Mouse (Mus musculus) mouse trophoblast stem cell (cell line): ENCODE data around the gene Gldc.
"Not testable (repeated sequence)": the region's sequence is repeated elsewhere in the genome, so short reads cannot be mapped to it uniquely, and the experiment has no call there.

Experiments
- in situ Hi-C, 2 experiments: fragments of 300-500 bp; cut with MseI, MboI; formaldehyde crosslinking; loops; 2 replicates in 1 of 2; 3 replicates in 1 of 2; pipeline ENCODE4 v1.15.1; 2025

The Gldc gene

GRCm38 (mm10) chr19:30174919-30175571, at the start of gene Gldc:
Gene Gldc, minus strand, starts transcription at chr19:30175429.
- in situ Hi-C loops, result no loop called here

- in situ Hi-C loops, result not testable (repeated sequence)
Observed at GRCm38 (mm10) chr19:30222593-30222992, 47.4 kb upstream of the Gldc start.

- in situ Hi-C loops, result no loop called here
Observed at GRCm38 (mm10) chr19:30217335-30217734, 42.1 kb upstream of the Gldc start.

- in situ Hi-C loops, result no loop called here
Observed at GRCm38 (mm10) chr19:30216186-30216585, 41.0 kb upstream of the Gldc start.

GRCm38 (mm10) chr19:30215736-30216135, 40.5 kb upstream of the Gldc start:
- in situ Hi-C loops, result not testable (repeated sequence)

- in situ Hi-C loops, result no loop called here
Observed at GRCm38 (mm10) chr19:30214026-30214425, 38.8 kb upstream of the Gldc start.

- in situ Hi-C loops, result loop anchor here in 1 of 2 experiments (10.0 kb wide), 1 partner anchor 64 kb away; no protein-coding TSS in a partner anchor
Observed at GRCm38 (mm10) chr19:30209006-30209405, 33.8 kb upstream of the Gldc start.

GRCm38 (mm10) chr19:30206981-30207380, 31.8 kb upstream of the Gldc start:
- in situ Hi-C loops, result loop anchor here in 1 of 2 experiments (10.0 kb wide), 1 partner anchor 62 kb away; no protein-coding TSS in a partner anchor

- in situ Hi-C loops, result loop anchor here in 1 of 2 experiments (10.0 kb wide), 1 partner anchor 61 kb away; no protein-coding TSS in a partner anchor
Observed at GRCm38 (mm10) chr19:30205874-30206273, 30.6 kb upstream of the Gldc start.

GRCm38 (mm10) chr19:30205159-30205816, 30.1 kb upstream of the Gldc start:
- in situ Hi-C loops, result loop anchor here in 1 of 2 experiments (10.0 kb wide), 1 partner anchor 60 kb away; no protein-coding TSS in a partner anchor

GRCm38 (mm10) chr19:30202177-30202576, 26.9 kb upstream of the Gldc start:
- in situ Hi-C loops, result loop anchor here in 1 of 2 experiments (10.0 kb wide), 1 partner anchor 57 kb away; no protein-coding TSS in a partner anchor

- in situ Hi-C loops, result no loop called here
Observed at GRCm38 (mm10) chr19:30194999-30195398, 19.8 kb upstream of the Gldc start.

- in situ Hi-C loops, result no loop called here
Observed at GRCm38 (mm10) chr19:30187232-30187631, 12.0 kb upstream of the Gldc start.

GRCm38 (mm10) chr19:30185536-30185935, 10.3 kb upstream of the Gldc start:
- in situ Hi-C loops, result no loop called here

GRCm38 (mm10) chr19:30179979-30180378, 4.8 kb upstream of the Gldc start:
- in situ Hi-C loops, result no loop called here

GRCm38 (mm10) chr19:30174074-30174670, 1.1 kb downstream of the Gldc start:
- in situ Hi-C loops, result no loop called here

GRCm38 (mm10) chr19:30171346-30172055, 3.7 kb downstream of the Gldc start:
- in situ Hi-C loops, result no loop called here

- in situ Hi-C loops, result no loop called here
Observed at GRCm38 (mm10) chr19:30170319-30170718, 4.9 kb downstream of the Gldc start.

GRCm38 (mm10) chr19:30166801-30167505, 8.3 kb downstream of the Gldc start:
- in situ Hi-C loops, result no loop called here

- in situ Hi-C loops, result no loop called here
Observed at GRCm38 (mm10) chr19:30164228-30164627, 11.0 kb downstream of the Gldc start.

- in situ Hi-C loops, result no loop called here
Observed at GRCm38 (mm10) chr19:30162808-30163207, 12.4 kb downstream of the Gldc start.
